Mouse (Mus musculus) lung, postnatal 14 days (tissue): ENCODE data around the gene Ppp1r1b.
A peak's percentile ranks its signal among the peaks of the same experiment; 100 is the strongest.

Experiments
- DNase-seq: peaks from one replicate; pipeline ENCODE4 v3.0.0; 2021

The Ppp1r1b gene

GRCm38 (mm10) chr11:98348083-98348961 lies at the start of gene Ppp1r1b:
TSS of gene Ppp1r1b (plus strand) at chr11:98348404.
- DNase-seq = peak; percentile 60

GRCm38 (mm10) chr11:98298484-98299205 lies 49.6 kb upstream of the Ppp1r1b start:
- peak; percentile 57 for DNase-seq

- DNase-seq = peak; percentile 79
Measured at GRCm38 (mm10) chr11:98313790-98314323, 34.3 kb upstream of the Ppp1r1b start.

GRCm38 (mm10) chr11:98317479-98317878 lies 30.7 kb upstream of the Ppp1r1b start:
- DNase-seq = no peak

- no peak for DNase-seq
Measured at GRCm38 (mm10) chr11:98318421-98319116, 29.6 kb upstream of the Ppp1r1b start.

- no peak for DNase-seq
Measured at GRCm38 (mm10) chr11:98319120-98319519, 29.1 kb upstream of the Ppp1r1b start.

GRCm38 (mm10) chr11:98319544-98319943 lies 28.7 kb upstream of the Ppp1r1b start:
- no peak for DNase-seq

- DNase-seq = no peak
Measured at GRCm38 (mm10) chr11:98319944-98320343, 28.3 kb upstream of the Ppp1r1b start.

GRCm38 (mm10) chr11:98320381-98320780 lies 27.8 kb upstream of the Ppp1r1b start:
- no peak for DNase-seq

GRCm38 (mm10) chr11:98320806-98321676 lies 27.2 kb upstream of the Ppp1r1b start:
- no peak for DNase-seq

- no peak for DNase-seq
Measured at GRCm38 (mm10) chr11:98321677-98322003, 26.6 kb upstream of the Ppp1r1b start.

GRCm38 (mm10) chr11:98322159-98322558 lies 26.0 kb upstream of the Ppp1r1b start:
- no peak for DNase-seq

- DNase-seq = no peak
Measured at GRCm38 (mm10) chr11:98323136-98323866, 24.9 kb upstream of the Ppp1r1b start.

GRCm38 (mm10) chr11:98323933-98324332 lies 24.3 kb upstream of the Ppp1r1b start:
- DNase-seq = peak; percentile 36

- DNase-seq = no peak
Measured at GRCm38 (mm10) chr11:98325191-98325820, 22.9 kb upstream of the Ppp1r1b start.

GRCm38 (mm10) chr11:98325821-98326218 lies 22.4 kb upstream of the Ppp1r1b start:
- no peak for DNase-seq

- no peak for DNase-seq
Measured at GRCm38 (mm10) chr11:98326741-98327135, 21.5 kb upstream of the Ppp1r1b start.

- DNase-seq = no peak
Measured at GRCm38 (mm10) chr11:98327136-98328030, 20.8 kb upstream of the Ppp1r1b start.

- no peak for DNase-seq
Measured at GRCm38 (mm10) chr11:98328031-98328370, 20.2 kb upstream of the Ppp1r1b start.
